Mouse (Mus musculus): ENCODE measurements at regions not wholly inside any gene's neighbourhood (a gene's known extent, or its start where the extent isn't known, plus 50 kb on each side); places are given as distances from the start of the nearest gene placed in this dataset.
A peak's percentile ranks its signal among the peaks of the same experiment; 100 is the strongest.

DNA sequence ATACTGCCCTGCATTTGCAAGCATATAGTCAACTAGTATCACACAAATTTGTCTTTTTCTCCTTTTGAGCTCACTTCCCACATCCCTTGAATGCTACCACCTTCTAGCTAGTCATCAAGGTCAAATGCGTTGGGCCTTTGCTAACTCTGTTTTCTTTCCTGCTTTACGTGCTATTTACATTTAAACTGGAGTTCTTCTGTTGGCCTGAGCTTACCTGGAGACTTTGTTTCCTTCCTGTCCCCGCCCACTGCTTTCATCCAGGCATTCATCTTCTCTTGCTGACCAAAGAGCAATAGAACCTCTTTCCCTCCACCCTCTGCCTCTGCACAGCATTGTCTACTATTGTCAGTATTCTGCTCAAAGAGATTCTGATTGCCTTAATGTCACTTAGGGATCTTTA is 237.0 kb downstream of the Papss1 start:
- DNase-seq, result no peak

DNA sequence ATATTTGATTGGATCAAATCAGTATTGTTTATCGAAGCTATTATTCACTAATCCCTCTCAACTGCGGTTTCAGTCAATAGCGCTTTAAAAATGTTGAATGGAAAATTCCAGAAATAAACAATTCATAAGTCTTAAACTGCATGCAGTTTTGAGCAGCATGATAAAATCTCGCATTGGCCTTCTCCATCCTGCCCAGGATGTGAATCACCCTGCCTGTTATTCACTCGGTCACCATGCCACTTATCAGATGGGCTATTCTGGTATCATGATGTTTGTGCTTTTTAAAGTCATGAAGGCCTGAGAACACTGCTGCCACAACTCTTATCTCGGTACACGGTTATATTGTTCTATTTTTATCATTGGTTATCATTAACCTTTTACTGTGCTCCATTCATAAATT is 238.3 kb downstream of the Papss1 start:
- peak; percentile 42 for DNase-seq

DNA sequence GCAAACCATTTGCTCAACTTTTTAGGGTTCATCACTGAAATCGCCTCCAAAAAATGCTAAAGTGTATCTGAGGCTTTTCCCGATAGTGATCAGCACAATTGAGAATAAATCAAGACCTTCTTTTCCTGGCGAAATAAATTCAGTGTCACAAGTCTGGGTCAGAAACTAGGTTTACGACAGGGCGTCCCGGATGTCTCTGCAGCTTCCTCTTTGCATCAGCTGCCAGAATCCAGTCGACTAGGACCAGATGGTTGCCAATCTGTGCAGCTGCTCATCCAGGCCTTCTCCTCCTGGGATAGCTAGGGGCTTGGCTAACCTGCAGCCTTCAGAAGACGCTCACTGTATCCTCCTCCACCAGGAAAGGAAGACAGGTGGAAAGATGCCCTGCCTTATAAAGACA is 243.6 kb downstream of the Papss1 start:
- peak; percentile 78 for DNase-seq

DNA sequence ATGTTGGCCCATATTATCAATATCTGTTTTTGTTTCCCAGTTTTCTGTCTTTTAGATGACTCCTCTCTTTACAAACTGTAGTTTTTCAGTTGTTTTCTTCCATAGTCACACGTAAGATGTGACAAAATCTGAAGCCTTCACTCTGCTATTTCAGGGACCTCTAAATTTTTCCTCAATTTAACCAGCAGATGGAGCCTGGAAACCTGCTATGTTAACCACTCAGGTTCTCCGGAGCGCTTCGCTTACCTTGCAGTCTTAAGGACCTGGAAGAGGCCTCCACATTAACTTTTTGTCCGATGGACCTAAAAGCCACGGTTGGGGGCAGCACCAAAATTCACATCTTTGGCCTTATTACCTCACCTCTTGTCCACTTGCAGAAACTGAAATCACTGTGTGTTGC is 248.4 kb downstream of the Papss1 start:
- peak; percentile 24 for DNase-seq

DNA sequence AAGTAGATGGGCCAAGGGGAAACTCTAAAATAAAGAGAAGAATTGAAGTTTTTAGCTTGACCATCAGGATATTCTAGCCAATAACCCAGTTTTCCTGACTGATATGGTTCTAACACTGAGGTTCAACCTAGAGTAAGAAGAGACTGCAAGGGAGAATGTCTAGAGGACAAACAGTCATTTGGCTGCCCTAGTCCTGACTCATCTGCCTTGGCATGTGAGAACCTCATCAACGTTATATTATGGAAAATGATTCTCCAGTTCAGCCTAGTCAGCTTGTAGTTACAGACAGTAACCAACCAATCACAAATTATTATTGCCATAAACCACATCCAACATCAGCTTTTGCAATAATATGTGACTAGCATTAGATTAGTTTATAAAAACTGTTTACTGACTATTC is 254.2 kb downstream of the Papss1 start:
- DNase-seq, result no peak

DNA sequence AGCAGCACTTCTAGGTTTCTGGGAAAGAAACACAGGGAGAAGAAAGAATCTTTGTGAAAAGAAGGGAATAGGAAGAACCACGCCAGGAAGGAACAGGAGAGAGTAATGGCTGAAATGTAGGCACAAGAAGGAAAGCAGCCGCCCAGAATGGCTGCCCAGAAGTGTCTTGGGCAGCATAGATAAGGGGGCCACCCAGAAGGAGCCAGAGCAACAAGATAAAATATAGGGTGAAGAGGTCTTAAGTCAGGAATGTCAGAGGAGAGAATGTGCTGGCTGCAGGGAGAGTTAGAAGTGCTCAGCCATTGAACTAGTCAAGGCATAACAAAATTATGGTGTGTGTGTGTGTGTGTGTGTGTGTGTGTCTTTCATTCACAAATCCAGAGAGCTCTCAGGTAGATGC is 227.7 kb upstream of the Dkk2 start:
- no peak for DNase-seq

DNA sequence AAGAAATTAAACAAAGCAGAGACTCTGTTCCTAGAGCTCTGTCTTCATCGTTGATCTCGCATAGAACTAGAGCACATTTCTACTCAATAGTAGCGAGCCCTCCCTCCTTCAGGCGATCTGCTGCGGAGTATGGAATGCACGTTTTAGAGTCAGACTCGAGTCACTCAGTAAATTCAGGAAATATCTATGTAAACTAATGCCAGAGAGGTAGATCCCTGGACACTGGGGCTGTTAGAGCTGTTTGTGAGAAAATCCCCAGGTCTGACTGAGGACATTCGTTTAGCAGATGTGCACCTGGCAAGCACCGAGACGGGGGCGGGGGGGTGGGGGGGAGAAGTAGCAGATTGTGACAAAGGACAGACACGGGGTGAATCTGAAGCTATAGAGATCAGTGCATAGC is 226.0 kb upstream of the Dkk2 start:
- no peak for DNase-seq

DNA sequence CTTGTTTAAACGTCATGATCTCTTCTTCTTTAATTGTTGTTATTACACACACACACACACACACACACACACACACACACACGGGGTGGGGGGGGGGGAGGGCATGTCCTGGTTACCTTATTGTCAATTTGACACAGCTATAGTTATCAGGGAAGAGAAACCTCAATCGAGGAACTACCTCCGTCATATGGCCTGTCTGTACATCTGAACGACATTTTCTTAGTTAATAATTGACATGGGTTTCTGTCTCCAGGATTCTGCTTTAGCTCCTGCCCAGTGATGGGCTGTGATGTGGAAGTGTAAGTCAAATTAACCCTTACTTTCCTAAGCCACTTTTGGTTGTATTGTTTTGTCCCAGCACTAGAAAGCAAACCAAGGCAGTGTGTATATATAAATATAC is 220.0 kb upstream of the Dkk2 start:
- no peak for DNase-seq

DNA sequence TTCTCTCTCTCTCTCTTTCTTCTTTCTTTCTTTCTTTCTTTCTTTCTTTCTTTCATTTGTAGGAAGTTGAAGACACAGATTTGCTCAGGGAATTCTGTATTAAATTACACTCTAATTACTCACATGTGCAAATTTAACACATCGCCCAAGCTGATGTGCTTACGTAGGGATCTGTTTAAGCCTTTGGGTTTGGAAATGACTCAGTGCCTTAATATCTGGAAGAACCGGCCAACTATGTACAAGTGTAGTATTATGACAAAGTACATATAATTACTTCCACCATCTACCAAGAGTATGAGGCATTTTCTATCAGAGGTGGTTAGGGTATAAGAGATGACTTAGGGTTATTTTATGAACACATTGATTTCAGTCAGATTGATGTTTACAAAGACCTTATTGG is 217.8 kb upstream of the Dkk2 start:
- no peak for DNase-seq

DNA sequence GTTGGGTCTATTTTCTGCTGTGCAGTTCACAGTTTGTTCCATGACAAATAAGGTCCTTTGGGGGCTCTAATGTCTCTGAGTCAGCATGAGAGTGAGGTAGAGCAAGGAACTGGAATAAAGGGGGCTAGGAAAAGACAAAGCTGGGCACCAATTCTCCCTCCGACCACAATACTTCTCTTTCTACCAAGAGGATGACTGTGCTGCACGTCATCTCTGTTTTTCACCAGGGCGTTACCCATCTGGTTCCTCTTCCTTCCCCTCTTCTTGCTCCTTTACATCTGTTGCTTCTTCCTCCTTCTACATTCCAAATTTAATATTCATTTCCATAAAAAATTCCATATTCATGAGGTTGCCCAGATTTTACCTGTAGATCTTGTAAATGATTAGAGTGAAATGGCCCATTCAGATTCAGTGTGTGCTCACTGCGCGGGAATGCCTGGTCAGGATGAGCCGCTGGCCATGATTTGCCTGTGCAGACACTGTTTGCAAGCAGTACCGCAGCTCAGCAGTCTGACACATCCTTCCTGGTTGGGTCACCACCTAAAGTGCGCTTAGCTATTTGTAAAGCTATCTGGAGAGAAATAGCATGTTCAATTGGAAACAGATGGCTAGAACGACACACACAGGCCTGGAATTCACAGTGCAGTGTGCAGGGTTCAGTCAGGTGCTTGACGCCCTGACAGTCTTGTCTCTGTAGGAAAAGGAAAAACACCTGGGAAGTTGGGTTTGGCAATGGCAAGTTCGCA is 216.7 kb upstream of the Dkk2 start:
- peak; percentile 3 for DNase-seq

DNA sequence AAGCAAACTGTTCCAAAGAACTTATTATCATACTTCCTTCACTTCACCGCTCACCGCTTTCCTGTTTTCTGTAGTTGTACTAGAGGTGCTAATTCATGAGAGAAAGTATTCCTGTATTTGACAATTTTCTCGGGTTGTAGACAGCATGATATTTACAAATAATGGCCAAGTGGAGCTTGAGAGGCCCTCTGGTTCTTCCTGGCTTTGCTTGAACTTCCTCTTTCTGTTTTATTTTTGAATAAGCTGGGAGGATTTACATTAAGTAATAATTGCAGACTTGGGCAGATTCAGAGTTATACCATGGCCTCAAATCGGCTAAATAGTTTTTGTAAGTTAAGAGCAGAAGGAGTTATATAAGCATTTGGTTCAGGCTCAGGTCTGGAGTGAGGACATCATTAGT is 215.8 kb upstream of the Dkk2 start:
- DNase-seq, result no peak

DNA sequence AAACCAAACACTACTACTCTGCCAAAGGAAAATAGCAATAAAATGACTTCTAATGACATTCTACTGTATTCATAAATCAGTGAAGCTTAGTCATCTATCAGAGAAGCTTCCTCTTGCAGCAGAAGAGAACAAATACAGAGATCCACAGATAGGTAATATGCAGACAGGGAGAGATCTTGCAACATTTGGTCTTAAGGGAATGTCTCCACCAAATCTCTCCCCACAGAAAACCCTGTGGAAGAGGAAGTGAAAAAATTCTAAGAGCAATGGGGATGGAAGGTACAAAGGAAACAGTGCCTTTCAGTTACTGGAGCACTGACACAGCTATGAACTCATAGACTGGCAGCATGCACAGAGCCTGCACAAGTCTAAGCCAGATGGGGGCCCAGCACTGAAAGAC is 202.4 kb upstream of the Dkk2 start:
- no peak for DNase-seq

DNA sequence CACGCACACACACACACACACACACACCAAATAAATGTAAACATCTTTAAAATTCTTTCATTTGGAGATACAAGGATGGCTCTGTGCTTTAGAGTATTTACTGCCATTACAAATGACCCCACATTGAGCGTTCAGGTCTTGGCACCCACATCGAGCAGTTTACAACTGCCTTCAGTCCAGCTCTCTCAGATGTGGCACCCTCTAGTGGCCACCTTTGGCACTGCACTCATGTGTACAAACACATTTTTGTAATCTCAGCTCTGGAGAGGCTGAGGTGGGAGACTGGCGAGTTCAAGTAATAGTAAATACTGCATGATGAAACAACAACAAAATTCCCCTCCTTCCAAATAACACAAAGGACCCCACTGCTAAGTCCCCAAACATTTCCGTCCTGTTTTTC is 198.6 kb upstream of the Dkk2 start:
- peak; percentile 3 for DNase-seq

DNA sequence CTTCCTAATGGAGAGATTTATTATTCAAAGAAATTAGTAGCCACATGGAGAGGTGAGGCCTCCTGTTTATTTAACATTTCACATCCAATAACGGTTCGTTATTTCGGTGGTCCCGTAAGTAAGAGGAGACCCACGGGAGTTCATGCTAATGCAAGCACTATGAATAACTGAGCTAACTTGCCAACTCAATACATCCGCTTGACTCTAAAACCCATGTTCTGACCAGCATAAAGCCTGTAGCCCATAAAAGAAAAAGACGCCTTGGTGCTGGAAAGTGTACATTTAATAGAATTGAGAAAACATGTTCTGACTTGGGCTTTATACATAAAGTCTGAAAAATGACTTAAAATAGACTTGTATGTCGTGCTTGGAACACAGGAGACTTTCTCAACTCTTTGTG is 198.1 kb upstream of the Dkk2 start:
- DNase-seq, result no peak

DNA sequence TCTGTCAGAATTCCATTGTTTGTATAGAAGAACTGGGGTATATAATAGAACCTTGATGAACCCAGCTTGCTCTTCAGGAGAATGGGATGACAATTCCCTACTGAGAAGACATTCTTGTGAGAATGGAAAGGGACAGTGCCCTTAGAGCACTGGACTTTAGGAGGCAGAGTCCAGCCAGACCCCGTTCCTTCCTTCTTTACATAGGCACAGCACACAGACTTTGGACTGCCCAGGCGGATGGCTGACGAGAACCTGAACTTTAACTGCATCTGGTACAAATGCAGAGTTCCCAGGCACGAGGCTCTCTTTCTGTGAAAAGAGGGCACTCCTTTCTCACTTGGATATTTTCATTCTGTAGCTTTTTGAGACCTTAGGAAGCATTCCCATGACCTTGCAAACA is 197.4 kb upstream of the Dkk2 start:
- peak; percentile 2 for DNase-seq

DNA sequence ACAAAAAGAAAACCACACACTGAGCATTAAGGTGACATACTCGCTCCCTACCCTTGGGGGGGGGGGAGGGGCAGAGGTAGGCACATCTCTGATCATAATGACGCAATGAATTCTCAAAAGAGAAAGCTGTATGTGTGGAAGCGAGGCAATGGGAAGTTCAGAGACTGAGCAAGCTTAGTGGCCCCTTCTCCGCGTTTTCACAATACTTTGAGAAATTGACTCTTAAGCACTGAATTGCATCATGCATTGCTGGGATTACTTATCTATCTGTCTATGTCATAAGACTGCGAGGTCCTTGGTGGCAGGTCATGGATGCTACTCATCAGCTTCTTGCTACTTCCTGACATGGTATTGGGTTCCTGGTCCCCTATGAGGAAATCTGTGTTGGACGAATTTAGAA is 193.2 kb upstream of the Dkk2 start:
- DNase-seq, result no peak

DNA sequence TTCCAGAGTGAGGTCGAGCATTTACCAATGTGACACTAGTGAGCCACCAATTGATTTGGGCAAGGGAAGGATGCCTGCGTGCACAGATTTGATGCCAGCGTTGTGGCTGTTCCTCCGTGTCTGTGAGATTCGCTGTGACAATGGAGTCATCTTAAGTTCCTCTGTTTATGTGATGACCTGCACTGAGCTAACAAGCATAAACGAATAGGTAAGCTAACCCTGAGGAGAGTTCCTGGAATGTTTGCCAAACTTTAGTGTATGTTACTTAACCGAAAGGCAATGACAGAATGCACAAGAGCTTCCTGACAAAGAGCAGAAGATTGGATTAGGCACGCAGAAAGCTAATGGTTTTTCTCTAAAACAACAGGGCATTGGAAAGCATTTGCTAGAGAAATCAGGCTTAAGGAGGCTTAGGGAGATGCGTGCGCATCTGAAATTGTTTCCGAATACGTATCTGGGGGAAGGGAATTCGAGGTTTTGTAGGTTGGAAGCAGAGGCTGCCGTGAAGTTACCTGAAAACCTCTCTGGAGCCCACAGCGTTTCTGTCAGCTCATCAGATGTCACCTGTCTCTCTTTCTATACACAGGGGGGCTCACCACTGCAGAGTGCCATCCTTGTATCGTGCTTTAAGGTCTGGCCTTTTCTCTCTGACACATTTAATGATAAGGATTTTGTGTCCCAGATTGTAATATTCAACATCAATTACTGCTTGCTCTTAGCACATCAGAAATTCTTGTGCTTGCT is 191.9 kb upstream of the Dkk2 start:
- no peak for DNase-seq

DNA sequence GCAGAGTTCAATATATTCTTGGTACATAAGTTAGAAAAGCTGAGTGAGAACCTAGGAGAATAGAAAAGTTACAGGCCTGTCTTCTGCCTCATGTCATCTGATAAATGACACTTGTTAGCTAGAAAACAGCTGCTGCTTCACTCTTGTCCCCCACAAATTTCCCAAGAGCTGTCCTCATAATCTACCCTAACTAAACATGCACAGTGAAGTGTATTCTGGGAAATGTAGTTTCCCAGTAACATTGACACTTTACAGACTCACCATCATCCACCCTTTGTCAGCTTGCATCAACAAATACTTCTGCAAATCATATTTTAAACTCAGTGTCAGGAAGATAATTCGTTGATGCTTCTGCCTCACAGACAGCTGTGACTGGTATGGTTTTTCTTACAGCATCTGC is 190.0 kb upstream of the Dkk2 start:
- DNase-seq, result no peak

DNA sequence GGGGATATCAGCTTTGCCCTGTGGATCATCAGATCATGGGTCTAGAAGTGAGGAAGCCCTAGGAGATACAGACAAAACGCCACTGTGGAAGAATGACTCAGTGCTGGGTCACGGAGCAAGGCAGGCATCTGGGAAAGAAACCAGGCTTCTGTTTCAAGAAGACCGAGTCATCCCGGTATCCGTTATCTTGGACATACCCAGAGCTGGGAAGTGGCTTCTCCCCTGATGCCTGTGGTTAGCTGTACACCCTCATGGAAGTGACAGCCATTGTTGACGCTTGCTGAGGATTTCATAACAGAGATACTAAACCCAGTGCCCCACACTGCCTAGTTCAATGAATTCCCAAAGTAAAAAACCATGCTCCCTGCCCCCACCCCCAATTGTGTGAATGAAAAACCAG is 171.6 kb upstream of the Dkk2 start:
- DNase-seq, result no peak

DNA sequence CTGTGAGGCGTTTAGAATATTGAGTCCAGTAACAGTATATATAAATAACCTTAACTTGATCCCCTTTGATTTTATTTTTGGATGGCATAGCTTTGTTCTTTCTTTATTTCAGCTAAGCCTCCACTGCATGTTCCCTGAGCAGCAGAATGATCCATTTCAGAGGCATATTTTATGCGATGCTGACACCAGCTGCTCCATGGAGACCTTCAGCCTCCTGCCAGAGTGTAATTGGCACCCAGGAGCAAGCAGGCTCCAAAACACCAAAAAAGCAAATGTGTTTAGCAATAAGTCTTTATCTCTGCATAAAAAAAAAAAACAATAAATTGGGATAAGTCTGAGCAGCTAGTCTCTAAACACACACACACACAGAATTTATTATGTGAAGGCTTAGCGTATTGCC is 170.7 kb upstream of the Dkk2 start:
- DNase-seq, result no peak

DNA sequence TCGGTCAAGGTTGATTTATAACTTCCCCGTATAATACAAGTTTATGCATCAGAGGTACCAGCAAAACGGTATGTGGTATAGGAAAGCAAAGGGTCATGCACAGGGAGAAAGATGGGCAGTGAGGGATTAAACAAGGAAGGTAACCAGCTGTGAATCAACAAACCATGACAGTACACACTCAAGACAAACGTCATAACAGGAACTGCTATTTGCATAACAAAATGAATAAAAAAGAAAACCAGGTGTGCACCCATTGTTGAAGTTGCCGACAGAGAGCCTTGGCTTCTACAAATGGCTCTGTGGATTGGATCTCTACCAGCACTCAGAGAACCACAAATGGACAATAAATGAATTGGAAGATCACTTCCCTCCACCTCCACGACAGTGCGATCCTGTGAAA is 170.1 kb upstream of the Dkk2 start:
- DNase-seq, result no peak

DNA sequence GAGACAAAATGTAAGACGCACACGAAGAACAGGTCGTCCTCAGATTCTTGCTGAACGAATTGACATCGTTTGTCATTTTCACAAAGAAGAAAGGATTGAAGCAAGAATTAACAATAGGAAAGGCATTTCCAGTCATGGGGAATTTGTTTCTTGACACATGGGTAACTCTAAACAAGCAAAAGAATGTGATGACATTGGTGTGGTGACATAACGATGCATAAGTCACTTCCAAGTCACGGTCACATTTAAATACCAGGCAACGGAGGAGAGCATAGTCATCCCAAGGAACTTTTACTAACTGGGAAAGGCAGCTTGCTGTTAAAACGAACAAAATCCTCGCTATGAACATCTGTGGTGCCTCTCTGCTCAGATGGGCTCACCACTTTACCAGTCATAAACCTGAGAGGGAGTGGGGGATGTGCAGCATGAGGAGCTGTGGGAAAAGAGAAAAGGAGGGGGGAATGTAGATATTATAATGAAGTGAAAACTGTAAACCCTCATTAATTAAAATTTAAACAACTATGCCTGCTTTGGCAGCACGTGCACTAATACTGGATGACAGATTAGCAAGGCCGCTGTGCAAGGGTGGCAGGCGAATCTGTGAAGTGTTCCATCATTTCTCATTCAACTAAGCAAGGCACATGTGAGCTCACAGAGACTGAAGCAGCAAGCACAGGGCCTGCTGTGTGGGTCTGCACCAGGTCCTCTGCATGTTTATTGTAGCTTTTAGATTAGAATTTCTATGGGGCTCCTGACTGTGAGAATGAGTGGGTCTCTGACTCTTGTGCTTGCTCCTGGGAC is 167.2 kb upstream of the Dkk2 start:
- DNase-seq, result no peak

DNA sequence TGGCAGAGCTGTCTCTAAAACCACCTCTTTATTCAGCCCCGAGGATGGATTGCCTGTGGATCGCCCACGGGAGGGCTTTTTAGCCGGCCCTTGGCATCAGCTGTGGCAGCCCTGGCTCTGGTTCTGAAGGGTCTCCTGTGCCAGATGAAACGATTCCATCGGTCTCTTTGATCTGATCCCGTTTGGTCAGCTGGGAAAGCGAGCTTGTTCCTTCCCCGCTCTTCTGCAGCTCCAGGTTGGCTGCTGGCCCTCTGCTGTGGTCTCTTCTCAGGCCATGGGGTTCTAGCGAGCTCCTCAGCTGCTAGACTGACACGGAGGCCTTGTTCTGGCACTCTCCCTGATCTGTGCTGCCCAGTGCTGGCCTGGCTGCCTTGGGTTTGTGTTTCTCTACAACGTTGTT is 165.6 kb upstream of the Dkk2 start:
- no peak for DNase-seq

DNA sequence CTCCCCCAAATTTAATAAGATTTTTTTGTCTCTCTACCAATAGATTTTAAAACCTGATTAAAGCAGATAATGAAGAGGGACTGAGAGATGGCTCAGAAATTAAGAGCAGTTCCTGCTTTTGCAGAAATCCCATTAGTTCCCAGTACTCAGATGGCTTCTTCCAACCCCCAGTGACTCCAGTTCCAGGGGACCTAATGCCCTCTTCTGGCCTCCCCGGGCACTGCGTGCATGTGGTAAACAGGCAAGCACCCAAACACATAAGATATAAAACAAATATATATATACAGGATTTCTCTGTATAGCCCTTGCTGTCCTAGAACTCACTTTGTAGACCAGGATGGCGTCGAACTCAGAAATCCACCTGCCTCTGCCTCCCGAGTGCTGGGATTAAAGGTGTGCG is 163.9 kb upstream of the Dkk2 start:
- DNase-seq, result no peak
